ENCODE assay signal across 22 mouse cellular contexts in genomic region chr19:45248691-45249090, GRCm38 (mm10). TPM values are rescaled to one million over a fixed set of nuclear protein-coding genes. Genes with fewer than 3 reads are reported as not detected.
DNase-seq lines count a peak whose midpoint lies in the region; ATAC-seq and TF ChIP-seq lines count a peak whose summit lies in the region.
"Had no signal": no experiment of that assay in that cellular context is flagged by ENCODE, and none has a peak within 500 bp of the region (broad histone marks: within the 10 kb centered on the region; RNA-seq: fewer than 3 reads in every experiment).

No protein-coding gene starts in this region.

- H3K4me1 ChIP-seq in hindbrain, embryonic 15.5 days (replicated peaks) = peaks cover 5% of the 10 kb centered on the region
- peaks cover 4% of the 10 kb centered on the region for H3K4me1 ChIP-seq in hindbrain, embryonic 13.5 days (replicated peaks)
- H3K4me1 ChIP-seq in E14TG2a.4 (replicated peaks; ENCODE audit: low read depth, low read length) (peaks cover 27% of the 10 kb centered on the region), ES-Bruce4 (ENCODE audit: control insufficient read depth, insufficient read depth, low read length) (no peaks in the 10 kb centered on the region)
- H3K4me1 ChIP-seq: limb, embryonic 15.5 days; midbrain, embryonic 10.5 days had no signal

- H3K36me3 ChIP-seq in hindbrain, embryonic 15.5 days = no peaks in the 10 kb centered on the region
- no peaks in the 10 kb centered on the region for H3K36me3 ChIP-seq in hindbrain, embryonic 13.5 days
- H3K36me3 ChIP-seq in E14TG2a.4 (ENCODE audit: insufficient read depth, low read length) (no peaks in the 10 kb centered on the region), ES-Bruce4 (ENCODE audit: control insufficient read depth, insufficient read depth, low read length, poor library complexity, severe bottlenecking) (no peaks in the 10 kb centered on the region)
- H3K36me3 ChIP-seq: heart, embryonic 13.5 days; limb, embryonic 15.5 days; midbrain, embryonic 10.5 days had no signal

- no peak for TF ChIP-seq CTCF in E14TG2a.4 (conservative IDR thresholded peaks at IDR 0.05; ENCODE audit: low read length)
- no peak for TF ChIP-seq CTCF in ES-Bruce4 (IDR thresholded peaks at IDR 0.05; ENCODE audit: low read depth, low read length)
- TF ChIP-seq CTCF in layer of hippocampus, adult 2 months (conservative IDR thresholded peaks at IDR 0.05) = no peak

- WGBS in hindbrain, embryonic 15.5 days = 62% methylated on average over 19 of the region's 19 CpGs
- WGBS in hindbrain, embryonic 13.5 days = 67% methylated on average over 19 of the region's 19 CpGs

- peaks cover 36% of the 10 kb centered on the region for H3K27me3 ChIP-seq in hindbrain, embryonic 15.5 days
- H3K27me3 ChIP-seq in hindbrain, embryonic 13.5 days = peaks cover 80% of the 10 kb centered on the region
- H3K27me3 ChIP-seq in E14TG2a.4 (ENCODE audit: insufficient read depth, low read length) (peaks cover 86% of the 10 kb centered on the region), ES-Bruce4 (ENCODE audit: control insufficient read depth, insufficient read depth, low read length, poor library complexity, severe bottlenecking) (no peaks in the 10 kb centered on the region)

- peak; percentile 32 to 58 for DNase-seq in layer of hippocampus, adult 2 months (ENCODE audit: low spot score in 2 of 2)
- DNase-seq in natural killer cell, adult 2 months (ENCODE audit: low spot score in 2 of 2) = no peak
- DNase-seq in liver = no peak
- DNase-seq: adrenal gland, adult 8-10 months; heart, postnatal 36 days; kidney, postnatal 4 days; lung, adult 18-20 months; retina, postnatal 1 day; thymus, postnatal 4 days had no signal

- TF ChIP-seq EP300 in ES-Bruce4 (IDR thresholded peaks at IDR 0.05; ENCODE audit: insufficient read depth, low read depth, low read length) = no peak

- H3K27ac ChIP-seq in hindbrain, embryonic 15.5 days (replicated peaks) = no peak overlapping the region
- no peak overlapping the region for H3K27ac ChIP-seq in hindbrain, embryonic 13.5 days
- H3K27ac ChIP-seq in ES-Bruce4 (ENCODE audit: insufficient read depth, low read length) = no peak overlapping the region
- no peak overlapping the region for H3K27ac ChIP-seq in layer of hippocampus, adult 2 months
- H3K27ac ChIP-seq: heart, embryonic 13.5 days; limb, embryonic 15.5 days; midbrain, embryonic 10.5 days had no signal

- H3K4me3 ChIP-seq in hindbrain, embryonic 15.5 days = no peak overlapping the region
- H3K4me3 ChIP-seq in hindbrain, embryonic 13.5 days = no peak overlapping the region
- H3K4me3 ChIP-seq in E14TG2a.4 (replicated peaks; ENCODE audit: low read length) = peak overlapping the region; percentile 58
- H3K4me3 ChIP-seq in ES-Bruce4 (ENCODE audit: low read depth, low read length) = peak overlapping the region; percentile 12; the same call in 1 of the 2 replicates
- no peak overlapping the region for H3K4me3 ChIP-seq in layer of hippocampus, adult 2 months
- H3K4me3 ChIP-seq: erythroblast, embryonic 14.5 days; heart, embryonic 13.5 days; limb, embryonic 15.5 days; midbrain, embryonic 10.5 days had no signal

- no peak for TF ChIP-seq POLR2A in ES-Bruce4 (IDR thresholded peaks at IDR 0.05; ENCODE audit: insufficient read depth, low read length)

- peak; percentile 59; the same call in 1 of the 2 replicates for ATAC-seq in hindbrain, embryonic 15.5 days (ENCODE audit: low FRiP score, low read depth)
- no peak for ATAC-seq in hindbrain, embryonic 13.5 days (ENCODE audit: low FRiP score)

- H3K4me2 ChIP-seq in hindbrain, embryonic 15.5 days = no peak overlapping the region
- no peak overlapping the region for H3K4me2 ChIP-seq in hindbrain, embryonic 13.5 days
- H3K4me2 ChIP-seq: heart, embryonic 13.5 days; limb, embryonic 15.5 days had no signal

- H3K9ac ChIP-seq in hindbrain, embryonic 15.5 days = no peak overlapping the region
- no peak overlapping the region for H3K9ac ChIP-seq in hindbrain, embryonic 13.5 days
- no peak overlapping the region for H3K9ac ChIP-seq in ES-Bruce4 (ENCODE audit: low read depth, poor library complexity, severe bottlenecking)
- H3K9ac ChIP-seq: heart, embryonic 13.5 days; limb, embryonic 15.5 days had no signal

- no peaks in the 10 kb centered on the region for H3K9me3 ChIP-seq in hindbrain, embryonic 15.5 days
- H3K9me3 ChIP-seq in hindbrain, embryonic 13.5 days = no peaks in the 10 kb centered on the region
- H3K9me3 ChIP-seq in E14TG2a.4 (ENCODE audit: low read length) (no peaks in the 10 kb centered on the region), ES-Bruce4 (replicated peaks; ENCODE audit: control insufficient read depth, insufficient read depth, low read length, poor library complexity, severe bottlenecking) (no peaks in the 10 kb centered on the region)
- H3K9me3 ChIP-seq: heart, embryonic 13.5 days; limb, embryonic 15.5 days; midbrain, embryonic 10.5 days had no signal

RNA-seq across cellular contexts. Expression of gene Lbx1, which starts 13.1 kb away (rescaled TPM):
- polyA plus RNA-seq in hindbrain, embryonic 15.5 days (2015; fragmentation: Nextera tagmentation; extraction: Ambion mirVana) = 9.9 and 12.2 TPM in 2 replicates
- polyA plus RNA-seq in hindbrain, embryonic 13.5 days (2015; fragmentation: Nextera tagmentation; extraction: Ambion mirVana) = 9.5 and 11.8 TPM in 2 replicates
- polyA plus RNA-seq in ES-Bruce4 (2011; ENCODE audit: insufficient read depth, insufficient read length, low read depth, missing spikeins) = not detected in 2 replicates
- total RNA-seq in layer of hippocampus, adult 2 months (2021) = not detected
- total RNA-seq: adrenal gland, adult 8-10 months; common myeloid progenitor, adult 5-6 weeks; left cerebral cortex, postnatal 10 days; MEL; neutrophil, adult 5-6 weeks had no signal
- polyA plus RNA-seq: erythroblast, embryonic 14.5 days; heart, embryonic 13.5 days; intestine, embryonic 14.5 days had no signal

Comparison
In these comparisons a context has a peak if more than half of its experiments do, and no peak if none do; other contexts are left out.
1. H3K4me3 ChIP-seq: peak in E14TG2a.4 (single experiment) and ES-Bruce4 (single experiment); none in hindbrain, embryonic 15.5 days (single experiment), hindbrain, embryonic 13.5 days (single experiment) and layer of hippocampus, adult 2 months (single experiment).
2. DNase-seq: peak in layer of hippocampus, adult 2 months (2 of 2); none in natural killer cell, adult 2 months (0 of 2) and liver (single experiment).